Mouse (Mus musculus): Measurements from ENCODE around the gene Tcte1. TPM values are rescaled to one million over a fixed set of nuclear protein-coding genes. Genes with fewer than 3 reads are reported as not detected.

The Tcte1 gene
- polyA plus RNA-seq, 1 experiment = not detected

DNA sequence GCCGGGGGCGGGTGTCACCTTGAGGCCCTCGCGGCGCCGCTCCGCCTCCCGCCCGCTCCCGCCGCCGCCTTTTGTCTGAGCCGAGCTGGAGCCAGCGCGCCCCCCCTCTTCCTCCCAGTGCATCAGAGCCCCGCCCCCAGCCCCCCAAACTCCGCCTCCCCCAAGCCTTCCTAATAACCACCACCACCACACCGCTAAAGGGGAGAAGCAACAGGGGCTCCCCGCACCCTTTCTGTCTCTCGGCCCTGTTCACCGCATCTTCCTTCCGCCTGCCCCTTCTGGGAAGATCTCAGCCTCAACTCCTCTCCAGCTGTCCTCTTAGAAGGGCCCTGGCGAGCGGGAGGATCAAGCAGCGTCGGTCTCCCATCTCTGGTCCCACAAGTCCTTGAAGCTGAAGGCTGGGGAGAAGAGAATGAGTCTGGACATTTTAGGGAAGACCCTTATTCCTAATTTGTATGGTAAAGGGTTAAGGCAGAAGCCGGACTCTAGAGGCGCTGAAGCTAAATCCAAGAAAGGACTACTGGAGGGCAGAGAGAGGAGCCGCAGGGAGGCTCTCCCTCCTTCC is 26.5 kb downstream of the Tcte1 start, which contains the start of gene Tmem151b:
TSS of gene Tmem151b (minus strand) at position 61 of the 565 bp plus-strand sequence.
- H3K4me3 ChIP-seq (ENCODE audit: insufficient read depth, low read depth, low read length) = peak within 1 kb of the TSS; percentile 11; the same call in 1 of the 2 replicates
- no peak within 1 kb of the TSS for H3K27ac ChIP-seq (replicated peaks; ENCODE audit: low read depth, low read length)
- no peaks in the 10 kb centered on the region for H3K4me1 ChIP-seq (ENCODE audit: control insufficient read depth, insufficient read depth, insufficient read length, low read length)

DNA sequence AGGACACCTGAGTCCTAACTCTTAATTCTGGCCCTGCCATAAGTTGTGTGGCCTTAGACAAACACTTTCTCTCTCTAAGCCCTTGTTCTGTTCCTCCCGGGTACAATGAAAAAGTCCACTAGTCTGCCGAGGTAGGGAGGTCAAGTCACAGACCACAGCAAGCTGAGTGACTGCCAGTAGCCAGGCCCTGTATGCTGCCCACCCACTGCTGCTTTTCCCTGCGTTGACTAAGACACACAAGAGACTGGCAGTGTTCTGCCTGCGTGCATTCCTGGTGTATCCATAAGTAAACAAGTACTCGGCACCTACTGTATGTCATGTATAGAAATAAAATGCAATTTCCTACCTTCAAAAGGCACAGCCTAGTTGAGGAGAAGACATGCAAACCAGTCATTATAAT is 27.0 kb downstream of the Tcte1 start:
- Histone ChIP-seq H3K4me1 (ENCODE audit: control insufficient read depth, insufficient read depth, insufficient read length, low read length) (no peaks in the 10 kb centered on the region), H3K4me3 (ENCODE audit: insufficient read depth, low read depth, low read length) (no peak overlapping the region), H3K27ac (replicated peaks; ENCODE audit: low read depth, low read length) (no peak overlapping the region)

DNA sequence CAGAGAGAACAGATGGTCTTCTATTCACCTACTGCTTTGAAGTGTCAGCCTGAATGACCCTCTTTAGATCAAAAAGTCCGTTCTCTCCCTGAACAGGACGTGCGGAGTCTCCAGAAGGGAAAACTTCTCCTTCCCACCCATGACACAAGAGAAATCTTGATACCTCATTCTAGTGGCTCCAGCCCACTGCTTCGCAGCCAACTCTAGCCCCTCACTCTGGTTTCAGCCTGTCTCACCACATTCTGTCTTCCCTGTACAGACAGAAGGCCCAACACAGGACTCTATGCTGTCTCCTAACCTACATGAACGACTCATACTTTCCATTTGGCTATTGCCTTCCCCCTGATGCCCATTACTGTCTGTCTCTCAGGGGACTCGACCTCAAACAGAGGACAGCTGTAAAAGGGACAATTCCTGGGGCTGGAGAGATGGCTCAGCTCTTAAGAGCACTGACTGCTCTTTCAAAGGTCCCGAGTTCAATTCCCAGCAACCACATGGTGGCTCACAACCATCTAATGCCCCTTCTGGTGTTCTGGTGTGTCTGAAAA is 28.1 kb downstream of the Tcte1 start:
- Histone ChIP-seq H3K4me1 (ENCODE audit: control insufficient read depth, insufficient read depth, insufficient read length, low read length) (no peaks in the 10 kb centered on the region), H3K4me3 (ENCODE audit: insufficient read depth, low read depth, low read length) (no peak overlapping the region), H3K27ac (replicated peaks; ENCODE audit: low read depth, low read length) (no peak overlapping the region)

DNA sequence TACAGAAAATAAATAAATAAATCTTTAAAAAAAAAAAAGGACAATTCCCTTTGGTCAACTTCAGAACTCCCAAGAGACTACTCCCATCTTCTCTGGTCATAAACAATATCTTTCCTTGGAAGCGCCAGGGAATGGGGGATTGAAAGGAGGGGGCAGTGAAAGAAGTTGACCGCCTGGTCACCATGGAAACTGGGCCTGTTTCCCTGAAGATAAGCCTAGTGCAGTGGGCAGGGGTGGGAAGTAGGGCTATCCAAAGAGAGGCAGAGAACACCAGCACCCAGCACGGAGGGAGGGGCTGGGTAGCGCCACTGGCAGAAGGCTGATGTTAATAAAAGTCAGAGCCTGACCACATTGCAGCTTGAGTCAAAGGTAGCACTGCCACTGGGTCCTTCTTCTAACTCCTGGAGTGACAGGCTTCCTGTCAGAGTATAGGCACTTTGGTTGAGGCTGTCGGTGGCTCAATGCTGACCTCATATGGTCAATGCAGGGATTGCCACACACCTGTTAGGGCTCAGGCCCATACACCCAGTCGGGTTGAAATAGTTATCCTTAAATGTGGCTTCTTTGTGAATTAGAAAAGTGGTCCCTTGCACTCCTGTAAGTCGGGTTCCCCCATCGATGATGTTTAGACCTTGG is 28.7 kb downstream of the Tcte1 start:
- Histone ChIP-seq H3K4me1 (ENCODE audit: control insufficient read depth, insufficient read depth, insufficient read length, low read length) (no peaks in the 10 kb centered on the region), H3K27ac (replicated peaks; ENCODE audit: low read depth, low read length) (no peak overlapping the region), H3K4me3 (ENCODE audit: insufficient read depth, low read depth, low read length) (no peak overlapping the region)

DNA sequence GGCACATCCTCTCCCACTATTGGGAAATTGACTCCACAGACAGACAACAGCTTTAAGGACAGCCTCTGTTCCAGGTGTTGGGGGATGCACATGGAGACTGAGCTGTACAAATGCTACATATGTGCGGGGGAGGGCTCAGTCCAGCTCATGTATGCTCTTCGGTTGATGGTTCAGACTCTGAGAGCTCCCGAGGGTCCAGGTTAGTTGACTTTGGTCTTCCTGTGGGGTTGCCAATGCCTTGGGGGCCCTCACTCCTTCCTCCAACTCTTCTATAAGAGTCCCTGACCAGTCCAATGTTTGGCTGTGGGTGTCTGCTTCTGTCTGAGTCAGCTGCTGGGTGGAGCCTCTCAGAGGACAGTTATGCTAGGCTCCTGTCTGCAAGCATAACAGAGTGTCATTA is 29.8 kb downstream of the Tcte1 start:
- Histone ChIP-seq H3K27ac (replicated peaks; ENCODE audit: low read depth, low read length) (no peak overlapping the region), H3K4me1 (ENCODE audit: control insufficient read depth, insufficient read depth, insufficient read length, low read length) (no peaks in the 10 kb centered on the region; the same call in 1 of the 2 replicates), H3K4me3 (ENCODE audit: insufficient read depth, low read depth, low read length) (no peak overlapping the region)

DNA sequence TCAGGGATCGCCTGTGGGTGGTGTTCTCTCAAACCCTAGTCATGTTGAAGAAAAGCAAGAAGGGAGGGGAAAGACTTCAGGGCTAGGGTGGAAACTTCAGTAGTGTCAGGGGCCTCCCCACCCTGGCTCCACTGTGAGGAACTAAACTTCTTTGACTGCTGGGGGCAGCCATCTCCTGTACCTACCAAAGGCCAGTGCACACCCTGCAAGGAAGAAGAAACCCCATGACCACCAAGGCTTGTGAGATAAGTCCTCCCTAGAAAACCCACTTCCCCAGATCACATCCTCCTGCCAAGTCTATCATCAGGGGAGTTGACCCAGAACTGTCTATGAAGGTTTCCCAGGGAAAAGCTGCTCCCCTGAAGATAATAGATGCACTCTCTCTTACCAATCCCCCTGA is 31.2 kb downstream of the Tcte1 start:
- H3K27ac ChIP-seq (replicated peaks; ENCODE audit: low read depth, low read length) = no peak overlapping the region
- H3K4me3 ChIP-seq (ENCODE audit: insufficient read depth, low read depth, low read length) = no peak overlapping the region
- no peaks in the 10 kb centered on the region; the same call in 1 of the 2 replicates for H3K4me1 ChIP-seq (ENCODE audit: control insufficient read depth, insufficient read depth, insufficient read length, low read length)

DNA sequence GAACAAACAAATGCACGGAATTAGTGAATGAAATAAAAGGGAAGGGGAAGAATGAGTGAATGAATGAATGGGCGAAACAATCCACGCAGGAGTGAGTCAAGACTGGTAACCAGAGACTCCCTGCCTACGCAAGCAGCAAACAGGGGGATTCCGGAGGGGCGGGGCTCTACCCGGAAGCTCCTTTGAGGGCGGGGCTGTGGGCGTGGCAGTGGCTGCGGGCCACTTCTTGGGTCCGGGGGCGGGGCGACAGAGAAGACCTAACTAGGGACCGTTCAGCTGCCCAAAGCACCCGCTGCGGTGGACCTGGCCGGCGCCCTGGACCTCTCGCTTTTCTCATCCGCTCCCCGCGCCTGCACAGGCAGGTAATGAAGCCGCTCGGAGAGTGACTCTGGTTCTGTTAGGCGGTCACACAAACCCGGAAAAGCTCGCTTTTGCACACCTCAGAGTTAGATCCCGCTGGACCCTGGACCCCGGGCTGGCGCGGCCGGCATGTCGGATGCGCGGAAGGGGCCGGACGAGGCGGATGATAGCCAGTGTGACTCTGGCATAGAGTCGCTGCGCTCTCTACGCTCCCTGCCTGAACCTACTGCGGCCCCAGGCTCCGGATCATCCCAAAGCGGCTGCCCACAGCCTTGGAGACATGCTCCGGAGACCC is 32.3 kb downstream of the Tcte1 start, which contains the start of gene Nfkbie:
TSS of gene Nfkbie (plus strand) at position 252 of the 655 bp plus-strand sequence.
- Histone ChIP-seq H3K4me3 (ENCODE audit: insufficient read depth, low read depth, low read length) (peak within 1 kb of the TSS; percentile 90), H3K4me1 (ENCODE audit: control insufficient read depth, insufficient read depth, insufficient read length, low read length) (no peaks in the 10 kb centered on the region; the same call in 1 of the 2 replicates), H3K27ac (replicated peaks; ENCODE audit: low read depth, low read length) (peak within 1 kb of the TSS; percentile 31; the same call in 1 of the 2 replicates)

DNA sequence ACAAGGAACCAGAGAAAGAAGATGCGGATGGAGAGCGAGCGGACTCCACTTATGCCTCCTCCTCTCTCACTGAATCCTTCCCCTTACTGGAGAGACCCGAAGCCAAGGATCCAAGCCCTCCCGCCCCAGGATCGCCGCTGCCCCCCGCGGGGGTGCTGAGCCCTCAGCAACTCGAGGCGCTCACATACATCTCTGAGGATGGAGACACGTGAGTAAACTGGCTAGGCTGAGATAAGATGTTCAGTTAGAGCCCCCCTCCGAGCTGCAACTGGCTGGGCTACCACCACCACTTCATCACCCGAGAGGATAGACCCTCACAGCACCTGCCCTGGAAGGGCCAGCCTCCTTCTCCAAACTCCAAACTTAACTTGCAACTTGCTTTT is 32.9 kb downstream of the Tcte1 start:
- Histone ChIP-seq H3K27ac (replicated peaks; ENCODE audit: low read depth, low read length) (0 out of 2 replicates have a peak overlapping the region, but pooled peaks have one; percentile 31), H3K4me1 (ENCODE audit: control insufficient read depth, insufficient read depth, insufficient read length, low read length) (no peaks in the 10 kb centered on the region; the same call in 1 of the 2 replicates), H3K4me3 (ENCODE audit: insufficient read depth, low read depth, low read length) (peak overlapping the region; percentile 90)

DNA sequence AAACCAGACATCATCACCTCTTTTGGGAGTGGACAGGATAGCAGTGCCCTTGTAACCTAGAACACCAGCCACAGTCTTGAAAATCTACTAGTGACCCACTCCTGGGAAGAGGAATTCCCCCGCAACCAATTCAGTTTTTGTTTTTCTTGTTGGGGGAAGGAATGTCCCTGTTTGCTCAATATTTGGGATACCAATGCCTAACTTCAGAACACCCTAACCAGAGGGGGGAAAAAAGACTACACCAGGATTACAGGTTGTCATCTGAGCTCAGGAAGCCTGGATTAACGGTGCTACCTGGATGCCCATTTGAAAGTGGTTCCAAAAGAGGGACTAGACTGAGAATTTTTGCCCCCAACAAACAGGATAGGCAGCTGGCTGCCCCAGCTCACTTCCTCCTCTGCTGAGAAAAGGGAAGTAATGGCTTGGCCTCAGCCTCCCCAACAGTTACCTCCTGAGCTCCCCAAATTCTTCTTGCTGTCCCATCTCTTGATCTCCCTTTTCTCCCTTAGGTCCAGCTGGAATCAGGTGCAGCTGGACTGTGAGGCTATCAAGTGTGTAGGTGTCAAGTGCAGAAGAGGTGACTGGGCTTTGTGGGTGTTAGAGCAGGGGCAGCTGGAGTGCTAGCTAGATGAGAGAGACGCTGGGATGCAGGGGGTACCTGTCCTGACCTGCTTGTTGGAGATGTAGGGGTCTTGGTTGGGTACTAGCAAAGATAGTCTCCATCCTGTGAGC is 33.4 kb downstream of the Tcte1 start:
- H3K4me1 ChIP-seq (ENCODE audit: control insufficient read depth, insufficient read depth, insufficient read length, low read length) = no peaks in the 10 kb centered on the region; the same call in 1 of the 2 replicates
- H3K27ac ChIP-seq (replicated peaks; ENCODE audit: low read depth, low read length) = peak overlapping the region; percentile 10; the same call in 1 of the 2 replicates
- H3K4me3 ChIP-seq (ENCODE audit: insufficient read depth, low read depth, low read length) = peak overlapping the region; percentile 90

DNA sequence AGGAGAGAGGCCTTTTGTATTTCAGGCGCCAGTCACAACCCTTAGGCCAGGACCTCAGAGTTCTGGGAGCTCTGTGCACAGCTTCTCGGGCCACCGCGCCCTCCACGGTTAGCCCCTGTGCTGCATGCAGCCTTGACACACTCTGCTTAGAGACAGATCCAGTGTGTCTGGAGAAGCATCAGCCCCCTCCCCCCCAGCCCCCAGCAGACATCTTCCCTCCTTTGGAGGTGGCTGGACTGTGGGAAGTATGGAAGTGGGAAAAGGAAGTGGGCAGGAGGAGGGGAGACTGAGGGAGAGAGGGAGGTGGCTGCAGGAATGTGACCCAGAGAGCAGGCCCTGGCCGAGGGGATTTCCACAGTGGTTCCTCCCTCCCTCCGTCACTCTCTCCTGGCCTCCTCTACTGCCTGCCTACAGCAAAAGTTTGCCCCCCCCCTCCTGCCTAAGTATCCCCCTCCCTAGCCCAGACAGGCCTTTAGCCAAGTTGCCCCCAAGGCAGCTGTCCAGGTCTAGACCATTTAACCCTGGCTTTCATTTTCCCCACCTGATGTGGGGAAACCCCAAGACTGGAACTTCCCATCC is 34.1 kb downstream of the Tcte1 start:
- Histone ChIP-seq H3K4me1 (ENCODE audit: control insufficient read depth, insufficient read depth, insufficient read length, low read length) (no peaks in the 10 kb centered on the region; the same call in 1 of the 2 replicates), H3K4me3 (ENCODE audit: insufficient read depth, low read depth, low read length) (peak overlapping the region; percentile 90), H3K27ac (replicated peaks; ENCODE audit: low read depth, low read length) (peak overlapping the region; percentile 10; the same call in 1 of the 2 replicates)

DNA sequence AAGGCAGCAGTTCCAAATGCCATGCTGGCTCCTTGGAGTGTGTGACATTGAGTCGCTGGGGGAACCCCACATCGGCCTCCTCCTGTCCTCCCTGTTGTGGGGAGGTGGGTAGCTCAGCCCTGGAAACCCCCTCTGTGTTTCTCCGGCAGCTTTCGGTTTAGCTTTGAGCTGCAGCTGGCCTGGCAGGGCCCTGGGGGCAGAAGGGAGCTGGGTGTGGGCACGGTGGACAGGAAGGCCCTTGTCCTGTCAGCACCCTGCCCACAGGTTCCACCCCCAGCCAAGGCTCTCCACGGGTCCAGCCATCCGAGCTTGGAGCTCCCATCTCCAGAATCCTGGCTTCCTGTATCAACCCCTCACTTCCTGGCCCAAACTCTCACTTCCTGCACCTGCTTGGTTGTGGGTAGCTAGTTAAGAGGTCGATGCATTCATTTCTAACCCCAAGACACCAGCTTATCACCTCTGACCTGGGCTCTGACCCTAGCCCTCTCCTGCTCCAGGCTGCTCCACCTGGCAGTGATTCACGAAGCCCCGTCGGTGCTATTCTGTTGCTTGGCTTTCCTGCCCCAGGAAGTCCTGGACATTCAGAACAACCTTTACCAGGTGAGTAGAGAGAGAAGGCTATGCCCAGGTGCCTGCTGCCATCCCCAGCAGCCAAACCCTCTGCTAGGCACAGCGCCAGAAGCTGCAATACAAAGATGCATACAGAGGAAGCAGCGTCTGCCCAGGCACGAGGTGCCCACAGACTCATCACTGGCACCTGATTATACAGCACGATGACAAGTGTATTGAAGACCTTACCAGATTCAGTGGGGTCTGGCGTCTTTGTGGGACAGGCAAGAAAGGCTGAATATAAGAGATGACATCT is 35.0 kb downstream of the Tcte1 start:
- Histone ChIP-seq H3K4me3 (ENCODE audit: insufficient read depth, low read depth, low read length) (peak overlapping the region; percentile 90), H3K27ac (replicated peaks; ENCODE audit: low read depth, low read length) (no peak overlapping the region), H3K4me1 (ENCODE audit: control insufficient read depth, insufficient read depth, insufficient read length, low read length) (no peaks in the 10 kb centered on the region; the same call in 1 of the 2 replicates)

DNA sequence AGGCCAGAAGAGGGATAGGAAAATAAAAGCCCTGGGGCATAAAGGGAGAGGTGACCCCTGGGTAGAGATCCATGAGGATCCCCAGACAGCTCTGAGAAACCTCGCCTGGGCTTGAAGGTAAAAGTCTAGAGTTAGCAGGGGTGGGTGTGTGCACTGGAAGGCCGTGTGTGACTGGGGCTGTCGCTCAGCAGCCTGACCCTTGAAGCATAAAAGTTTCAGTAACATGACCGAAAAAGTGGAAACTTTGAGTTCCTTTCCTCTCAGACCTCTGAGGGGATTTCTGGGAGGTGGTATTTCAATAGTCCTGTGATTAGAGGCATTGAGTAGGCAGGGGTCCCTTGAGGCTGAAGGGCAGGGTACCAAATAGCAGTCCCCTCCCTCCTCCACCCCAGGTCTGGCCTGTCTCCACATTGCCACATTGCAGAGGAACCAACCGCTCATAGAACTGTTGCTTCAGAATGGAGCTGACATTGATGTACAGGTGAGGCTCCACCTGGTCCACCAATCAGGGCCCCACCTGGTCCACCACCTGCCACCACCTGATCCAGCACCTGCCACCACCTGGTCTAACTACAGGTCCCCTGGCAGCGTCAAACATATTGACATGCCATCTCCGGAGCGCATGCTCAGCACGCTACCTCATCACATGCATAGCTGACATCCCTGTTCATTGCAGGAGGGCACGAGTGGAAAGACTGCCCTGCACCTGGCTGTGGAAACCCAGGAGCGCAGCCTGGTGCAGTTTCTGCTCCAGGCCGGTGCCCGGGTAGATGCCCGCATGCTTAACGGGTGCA is 36.7 kb downstream of the Tcte1 start:
- H3K27ac ChIP-seq (replicated peaks; ENCODE audit: low read depth, low read length) = no peak overlapping the region
- H3K4me1 ChIP-seq (ENCODE audit: control insufficient read depth, insufficient read depth, insufficient read length, low read length) = no peaks in the 10 kb centered on the region; the same call in 1 of the 2 replicates
- no peak overlapping the region for H3K4me3 ChIP-seq (ENCODE audit: insufficient read depth, low read depth, low read length)

DNA sequence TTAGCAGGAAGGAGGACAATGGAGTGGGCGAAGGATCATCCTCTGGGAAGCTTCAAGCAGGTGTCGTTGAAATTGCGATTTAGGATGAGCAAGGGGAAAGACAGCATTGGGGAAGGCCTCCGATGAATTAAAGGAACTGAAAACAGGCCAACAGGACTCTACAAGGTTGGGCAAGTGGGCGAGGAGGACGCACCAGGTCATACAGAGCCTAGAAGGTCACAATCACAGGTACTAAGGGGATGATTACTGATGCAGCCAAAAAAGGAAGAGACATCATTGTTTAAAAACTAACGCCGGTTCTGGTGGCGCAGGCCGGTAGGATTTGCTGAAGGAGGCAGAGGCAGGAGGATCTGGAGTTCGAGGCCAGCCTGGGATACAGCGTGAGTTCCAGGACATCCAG is 40.0 kb downstream of the Tcte1 start:
- Histone ChIP-seq H3K4me1 (ENCODE audit: control insufficient read depth, insufficient read depth, insufficient read length, low read length) (no peaks in the 10 kb centered on the region; the same call in 1 of the 2 replicates), H3K27ac (replicated peaks; ENCODE audit: low read depth, low read length) (no peak overlapping the region), H3K4me3 (ENCODE audit: insufficient read depth, low read depth, low read length) (no peak overlapping the region)

All from brown adipose tissue, adult 24 weeks (tissue).